Mouse (Mus musculus): ENCODE measurements around the gene Prkcq.
A peak's percentile ranks its signal among the peaks of the same experiment; 100 is the strongest.
"Not testable (repeated sequence)": the region's sequence is repeated elsewhere in the genome, so short reads cannot be mapped to it uniquely, and the experiment has no call there.

Prkcq gene

DNA sequence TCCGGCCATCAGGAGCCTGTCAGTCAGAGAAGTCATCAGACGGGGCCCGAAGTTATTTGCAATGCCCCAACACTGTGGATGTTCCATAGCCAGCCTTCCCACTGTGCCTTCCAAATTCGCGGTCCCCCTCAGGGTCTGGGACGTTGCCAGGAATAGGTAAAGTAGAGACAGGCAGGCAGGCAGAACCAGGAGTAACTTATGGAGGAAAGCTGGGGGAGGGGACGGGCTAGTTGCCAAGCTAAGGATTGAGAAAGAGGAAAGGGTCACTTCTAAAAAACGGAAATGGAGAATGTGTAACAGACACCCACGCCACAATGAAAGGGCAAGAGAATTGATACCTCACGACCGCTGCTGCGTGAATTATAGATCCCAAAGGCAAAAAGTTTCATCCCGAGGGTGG is 121.2 kb downstream of the Prkcq start:
- DNase-seq = peak; percentile 2

- DNase-seq = no peak
Observed at GRCm38 (mm10) chr2:11294643-11295191, 122.8 kb downstream of the Prkcq start.

GRCm38 (mm10) chr2:11298811-11299210 is 126.9 kb downstream of the Prkcq start:
- DNase-seq = no peak

DNA sequence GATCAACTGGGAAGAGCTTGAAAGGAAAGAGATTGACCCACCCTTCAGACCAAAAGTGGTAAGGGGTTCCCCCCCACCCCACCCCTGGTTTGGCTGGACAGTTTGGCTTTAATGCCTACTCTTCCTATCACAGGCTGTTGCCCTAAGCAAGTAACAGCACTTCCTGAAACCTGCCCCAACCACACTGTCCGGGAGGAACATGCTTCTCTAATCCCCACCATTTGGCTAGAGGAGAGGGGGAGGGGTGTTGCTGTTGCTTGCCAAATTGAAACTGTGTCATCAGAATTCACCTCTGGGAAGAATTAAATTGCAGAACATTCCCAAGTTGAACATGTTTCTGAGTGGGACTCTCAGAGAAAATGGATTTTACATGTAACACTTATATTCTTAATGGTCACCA is 127.5 kb downstream of the Prkcq start:
- no peak for DNase-seq

DNA sequence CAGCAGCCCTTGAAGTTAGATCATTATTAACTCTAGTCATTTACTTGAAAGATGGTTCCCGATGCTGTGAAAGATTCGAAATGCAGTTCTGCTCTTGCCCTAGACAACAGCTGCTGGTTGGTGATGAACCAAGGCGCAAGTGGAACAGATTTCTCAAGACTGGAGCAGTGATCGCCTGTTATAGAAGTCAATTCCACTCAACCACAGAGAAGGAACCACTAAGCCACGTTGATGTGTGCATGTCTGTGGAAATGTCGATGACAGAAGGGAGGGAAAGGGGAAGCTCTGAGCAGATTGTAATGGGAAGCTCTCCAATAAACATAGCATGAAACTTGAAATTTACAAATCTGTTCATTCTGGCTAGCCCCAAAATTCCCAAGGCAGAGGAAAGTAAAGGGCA is 128.5 kb downstream of the Prkcq start:
- DNase-seq = no peak

- peak; percentile 22 for DNase-seq
Observed at GRCm38 (mm10) chr2:11320241-11320640, 148.3 kb downstream of the Prkcq start.

GRCm38 (mm10) chr2:11322396-11322795 is 150.5 kb downstream of the Prkcq start:
- no peak for DNase-seq

DNA sequence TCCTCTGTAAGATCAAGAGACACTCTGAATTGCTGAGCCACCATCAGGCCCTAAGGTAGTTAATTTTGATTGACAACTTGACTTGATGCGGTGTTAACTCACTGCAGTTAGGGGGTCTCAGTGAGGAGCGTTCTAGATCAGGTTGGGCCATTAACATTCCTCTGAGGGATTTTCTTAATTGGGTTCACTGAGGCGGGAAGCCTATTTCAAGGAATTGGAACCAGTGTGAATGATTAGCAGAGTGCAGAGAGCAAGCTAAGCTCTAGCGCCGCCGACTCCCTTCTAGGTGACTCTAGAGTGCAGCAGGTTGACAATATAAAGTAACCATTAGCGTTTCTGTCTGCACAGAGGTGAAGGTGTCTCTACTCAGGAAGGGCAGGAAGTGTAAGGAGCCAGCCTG is 155.4 kb downstream of the Prkcq start:
- DNase-seq = peak; percentile 52

GRCm38 (mm10) chr2:11329407-11330224 is 157.7 kb downstream of the Prkcq start:
- DNase-seq = peak; percentile 48

- peak; percentile 73 for DNase-seq
Observed at GRCm38 (mm10) chr2:11331528-11332446, 159.9 kb downstream of the Prkcq start.

- DNase-seq = no peak
Observed at GRCm38 (mm10) chr2:11332469-11332868, 160.6 kb downstream of the Prkcq start.

DNA sequence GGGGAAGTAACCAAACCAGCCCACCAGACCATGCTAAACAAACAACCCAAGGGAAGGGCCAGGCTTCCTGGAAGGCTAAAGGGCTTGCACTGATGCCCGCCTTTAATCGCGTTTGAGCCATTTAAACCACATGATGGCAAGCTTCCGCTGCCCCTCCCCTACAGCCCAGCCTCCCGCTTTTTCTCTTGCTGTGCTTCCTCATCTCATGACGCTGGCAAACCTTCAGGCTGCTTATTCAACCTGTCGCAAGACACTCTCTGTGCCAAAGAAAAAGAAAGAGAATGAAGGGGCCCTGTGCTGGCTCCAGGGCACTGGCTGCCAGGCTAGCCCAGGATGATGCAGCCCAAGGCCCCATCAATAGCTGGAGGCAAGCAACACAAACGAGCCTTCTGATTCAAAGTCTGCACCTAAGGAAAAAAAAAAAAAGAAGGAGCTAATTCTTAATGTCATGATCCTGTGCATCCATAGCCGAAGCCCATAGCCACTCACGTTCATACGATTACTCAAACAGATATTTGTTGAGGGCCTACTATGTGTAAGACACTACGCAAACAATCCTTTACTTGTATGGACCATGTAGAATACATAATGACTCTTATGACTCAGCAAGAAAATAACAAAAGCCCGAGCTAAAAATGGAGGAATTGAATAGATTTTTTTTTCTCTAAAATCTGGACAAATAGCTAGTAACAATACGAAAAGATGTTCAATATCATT is 161.6 kb downstream of the Prkcq start:
- DNase-seq = peak; percentile 12

- DNase-seq = no peak
Observed at GRCm38 (mm10) chr2:11336320-11336719, 164.4 kb downstream of the Prkcq start.

DNA sequence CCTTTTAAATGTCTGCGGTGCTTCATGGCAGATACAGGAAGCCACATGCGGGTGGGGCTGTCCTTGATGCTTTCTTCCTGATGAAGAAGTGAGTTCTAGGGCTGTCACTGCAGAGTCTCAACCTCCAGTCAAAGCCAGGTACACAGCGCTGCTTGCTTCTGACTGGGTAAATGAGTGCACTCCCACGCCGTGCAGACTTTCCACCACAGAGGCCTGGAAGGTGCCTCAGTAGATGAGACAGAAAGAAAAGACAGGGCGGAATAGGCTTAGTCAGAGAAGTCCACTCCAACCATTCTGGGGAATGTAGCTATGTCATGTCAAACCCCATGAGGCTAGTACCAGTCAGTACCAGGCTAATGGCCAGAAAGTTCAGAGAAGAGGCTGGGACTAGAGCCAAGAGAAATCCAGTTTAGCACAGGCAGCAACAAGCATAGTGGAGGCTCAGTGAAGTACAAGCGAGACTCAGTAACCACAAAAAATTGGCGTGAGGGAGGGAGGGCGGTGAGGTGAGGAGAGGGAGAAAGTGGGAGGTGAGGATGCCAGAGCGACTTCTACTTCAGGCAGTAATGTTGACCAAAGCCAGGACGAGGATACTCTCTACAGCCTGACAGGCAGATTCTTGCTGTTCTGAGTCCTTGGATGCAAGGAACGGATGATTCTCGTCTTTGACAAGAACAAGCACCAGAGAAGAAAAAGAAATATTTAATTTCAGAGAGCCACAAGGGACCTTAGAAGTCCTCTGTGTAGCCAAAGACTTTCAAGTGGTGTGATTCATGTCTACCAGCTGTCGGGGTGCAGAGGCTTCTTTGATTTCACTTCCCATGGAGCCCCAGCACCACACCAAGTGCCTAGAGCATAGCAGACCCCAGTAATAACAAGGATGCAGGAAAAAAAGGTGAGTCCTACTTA is 167.3 kb downstream of the Prkcq start:
- DNase-seq = peak; percentile 53

GRCm38 (mm10) chr2:11344691-11345090 is 172.8 kb downstream of the Prkcq start:
- no peak for DNase-seq

- not testable (repeated sequence) for DNase-seq
Observed at GRCm38 (mm10) chr2:11346419-11346818, 174.5 kb downstream of the Prkcq start.

- DNase-seq = no peak
Observed at GRCm38 (mm10) chr2:11347791-11348190, 175.9 kb downstream of the Prkcq start.
